Mouse (Mus musculus) limb, embryonic 14.5 days (tissue): ENCODE data around the gene Ssbp3. TPM values are rescaled to one million over a fixed set of nuclear protein-coding genes. Genes with fewer than 3 reads are reported as not detected.
A peak's percentile ranks its signal among the peaks of the same experiment; 100 is the strongest.

Source experiments
- ATAC-seq: fragments of 200-750 bp; cut with Nextera tagmentation; 2 replicates; pipeline ENCODE4 v1.8.0; 2017; ENCODE audit warnings: low read depth, moderate number of reproducible peaks, moderate TSS enrichment; ENCODE audit not compliant: low FRiP score
- DNase-seq: peaks from one replicate; pipeline ENCODE4 v3.0.0-alpha.2; 2015; ENCODE audit warnings: low spot score
- H3K27ac ChIP-seq: fragments of 300-500 bp; sonication (generic); replicated peaks from 2 replicates; pipeline ENCODE4 v1.5.1; 2014; ENCODE audit warnings: low read depth, mild to moderate bottlenecking, low read length, moderate library complexity, mixed read lengths
- H3K27me3 ChIP-seq: fragments of 300-500 bp; sonication (generic); 2 replicates; pipeline ENCODE4 v1.6.1; 2014; ENCODE audit warnings: low read length, mixed read lengths; ENCODE audit not compliant: control insufficient read depth, insufficient read depth
- H3K36me3 ChIP-seq: fragments of 300-500 bp; sonication (generic); 2 replicates; pipeline ENCODE4 v1.6.1; 2014; ENCODE audit warnings: mild to moderate bottlenecking, low read length, moderate library complexity, mixed read lengths; ENCODE audit not compliant: control insufficient read depth, insufficient read depth
- H3K4me1 ChIP-seq: fragments of 300-500 bp; sonication (generic); 2 replicates; pipeline ENCODE4 v1.6.1; 2014; ENCODE audit warnings: antibody characterized with exemption, low read length, mixed read lengths; ENCODE audit not compliant: control insufficient read depth, insufficient read depth
- H3K4me2 ChIP-seq: fragments of 300-500 bp; sonication (generic); replicated peaks from 2 replicates; pipeline ENCODE4 v1.6.1; 2014; ENCODE audit warnings: low read depth, mild to moderate bottlenecking, low read length, moderate library complexity; ENCODE audit not compliant: severe bottlenecking
- H3K4me3 ChIP-seq: fragments of 300-500 bp; sonication (generic); replicated peaks from 2 replicates; pipeline ENCODE4 v1.5.1; 2014; ENCODE audit warnings: low read length
- H3K9ac ChIP-seq: fragments of 300-500 bp; sonication (generic); 2 replicates; pipeline ENCODE4 v1.6.1; 2014; ENCODE audit warnings: mild to moderate bottlenecking, low read depth, low read length, moderate library complexity; ENCODE audit not compliant: severe bottlenecking
- H3K9me3 ChIP-seq: fragments of 300-500 bp; sonication (generic); 2 replicates; pipeline ENCODE4 v1.6.1; 2016; ENCODE audit warnings: low read length; ENCODE audit not compliant: control insufficient read depth
- POLR2A ChIP-seq: fragments of 200-500 bp; IDR thresholded peaks from 2 replicates; pipeline ENCODE4 v1.8.0; 2012; ENCODE audit warnings: inconsistent platforms, mild to moderate bottlenecking, moderate library complexity, borderline replicate concordance; ENCODE audit not compliant: insufficient read depth, insufficient read length; ENCODE audit errors: extremely low read depth
- WGBS: fragments of 180-500 bp; shearing (Covaris S2); extraction: QIAGEN DNeasy Blood & Tissue Kit; methylation state at CpG from one replicate; pipeline ENCODE4 v1.1.7; 2014; 5-methylcytosine and 5-hydroxymethylcytosine counted together
- polyA plus RNA-seq, 2 experiments: library from polyadenylated mRNA; depleted of rRNA in 1 of 2; stranded (reverse) in 1 of 2; unstranded in 1 of 2; fragments of >200 nt; fragmentation: Nextera tagmentation in 1 of 2; extraction: Ambion mirVana in 1 of 2; gene quantifications; 2 replicates each; pipeline versions ENCODE4 v1.2.1 to v1.2.3; 2012 to 2014

Ssbp3 gene
- 191 and 202 TPM in 2 replicates for polyA plus RNA-seq (2012; rRNA removed)
- polyA plus RNA-seq (2014; fragmentation: Nextera tagmentation; extraction: Ambion mirVana): 94.3 and 115 TPM in 2 replicates

DNA sequence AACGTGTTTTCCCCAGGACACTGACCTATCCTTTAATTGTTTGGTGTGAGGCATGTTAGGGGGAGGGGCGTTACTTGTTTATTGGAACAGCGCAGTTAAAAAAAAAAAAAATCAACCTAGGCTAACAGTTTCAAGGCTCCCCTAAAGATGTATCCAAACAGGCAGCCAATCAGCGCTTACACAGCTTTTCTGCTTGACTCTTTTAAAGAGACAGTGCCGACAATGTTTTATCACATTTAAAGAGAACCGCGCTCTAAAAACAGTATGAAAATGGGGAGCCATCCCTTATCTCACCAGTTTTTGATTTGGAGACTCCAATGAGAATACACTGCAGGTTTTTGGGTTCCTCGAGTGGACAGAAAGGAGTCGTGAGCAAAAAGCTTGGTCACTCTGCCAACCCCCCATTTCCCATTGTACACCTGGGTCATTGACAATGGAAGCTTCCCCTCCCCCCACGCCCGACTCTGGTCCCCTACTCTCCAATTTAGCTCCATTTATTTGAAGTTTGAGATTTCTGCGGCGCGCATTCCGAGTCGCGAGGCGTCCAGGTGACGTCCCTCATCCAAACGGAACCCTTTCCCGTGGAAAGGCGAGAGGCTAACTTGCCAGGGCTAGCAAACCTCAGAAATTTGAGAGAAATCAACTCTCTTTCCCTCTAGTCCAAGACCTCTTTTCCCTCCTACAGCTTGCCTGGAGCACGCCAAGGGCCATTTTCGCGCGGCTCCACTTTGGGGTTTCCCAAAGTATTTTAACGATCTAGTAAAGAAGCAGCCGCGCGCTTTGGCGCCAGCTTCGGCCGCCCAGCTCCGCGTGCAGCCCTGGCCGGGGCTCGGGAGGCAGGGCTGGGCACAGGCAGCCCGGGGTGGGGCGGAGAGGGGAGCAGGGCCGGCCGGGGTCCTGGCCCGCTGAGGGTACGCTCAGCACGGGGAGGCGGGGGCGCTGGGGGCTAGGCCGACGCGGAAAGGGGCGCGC is at the start of gene Ssbp3:
Gene Ssbp3, plus strand, starts transcription at position 501 of the 972 bp plus-strand sequence.
- peaks cover 24% of the 10 kb centered on the region for H3K36me3 ChIP-seq
- TF ChIP-seq POLR2A: 0 out of 2 replicates have a peak, but pooled peaks have one; percentile 19
- DNase-seq (peak; percentile 98), ATAC-seq (peak; percentile 41)
- no peaks in the 10 kb centered on the region for H3K27me3 ChIP-seq
- peak within 1 kb of the TSS; percentile 94 for H3K4me2 ChIP-seq
- peaks cover 51% of the 10 kb centered on the region for H3K4me1 ChIP-seq
- peak within 1 kb of the TSS; percentile 97 for H3K9ac ChIP-seq
- H3K4me3 ChIP-seq: peak within 1 kb of the TSS; percentile 100
- under 1% methylated on average over 42 of the region's 51 CpGs for WGBS
- H3K9me3 ChIP-seq: no peaks in the 10 kb centered on the region
- H3K27ac ChIP-seq: peak within 1 kb of the TSS; percentile 99

DNA sequence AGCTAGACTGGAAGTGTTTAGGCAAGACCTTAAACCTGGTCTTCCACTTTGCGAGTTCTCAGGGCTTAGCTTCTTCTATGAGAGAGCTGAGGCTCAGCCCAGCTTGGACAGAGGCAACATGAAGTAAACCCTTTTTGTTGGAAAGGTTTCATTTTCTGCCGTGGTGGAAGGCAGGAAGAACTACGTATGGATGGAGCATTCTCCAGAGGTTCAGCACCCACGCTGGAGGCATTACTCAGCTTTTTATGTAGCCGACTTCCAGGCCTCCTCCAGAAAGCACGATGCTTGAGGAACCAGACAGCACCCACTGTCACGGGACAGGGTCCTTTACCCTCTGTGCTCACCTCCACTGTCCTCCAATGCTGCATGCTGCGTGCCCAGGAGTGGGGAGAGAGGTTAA is 48.6 kb upstream of the Ssbp3 start:
- Histone ChIP-seq H3K4me3 (no peak overlapping the region), H3K36me3 (no peaks in the 10 kb centered on the region), H3K9me3 (no peaks in the 10 kb centered on the region), H3K27me3 (no peaks in the 10 kb centered on the region), H3K9ac (no peak overlapping the region), H3K27ac (0 out of 2 replicates have a peak overlapping the region, but pooled peaks have one; percentile 53), H3K4me1 (peaks cover 42% of the 10 kb centered on the region), H3K4me2 (no peak overlapping the region)
- whole genome bisulfite sequencing: 40% methylated on average over 8 of the region's 8 CpGs
- no peak for TF ChIP-seq POLR2A
- ATAC-seq (no peak), DNase-seq (no peak)

DNA sequence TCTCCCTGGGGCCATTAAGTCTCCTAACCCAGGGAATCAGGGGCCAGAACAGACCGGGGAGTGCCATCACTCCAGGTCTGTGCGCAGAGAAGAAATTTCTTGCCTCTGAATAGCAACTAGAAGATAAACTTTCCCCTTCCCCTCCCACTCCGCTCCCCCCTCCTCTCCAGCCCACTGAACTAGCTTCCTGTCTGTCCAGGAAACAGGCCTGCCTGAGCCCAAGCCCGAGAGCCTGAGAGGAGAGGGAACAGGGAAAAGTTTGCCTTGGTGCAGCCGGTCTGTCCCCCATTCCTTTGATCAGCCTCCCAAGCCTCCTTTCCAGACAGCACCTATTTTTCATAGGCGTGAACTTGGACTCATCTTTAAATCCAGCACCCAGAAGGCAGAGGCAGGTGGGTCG is 48.2 kb upstream of the Ssbp3 start:
- Histone ChIP-seq H3K9ac (no peak overlapping the region), H3K27me3 (no peaks in the 10 kb centered on the region), H3K36me3 (no peaks in the 10 kb centered on the region), H3K27ac (peak overlapping the region; percentile 53; the same call in 1 of the 2 replicates), H3K9me3 (no peaks in the 10 kb centered on the region), H3K4me3 (no peak overlapping the region), H3K4me1 (peaks cover 47% of the 10 kb centered on the region), H3K4me2 (no peak overlapping the region)
- TF ChIP-seq POLR2A: no peak
- WGBS: 44% methylated on average over 7 of the region's 7 CpGs
- DNase-seq (no peak), ATAC-seq (no peak)

DNA sequence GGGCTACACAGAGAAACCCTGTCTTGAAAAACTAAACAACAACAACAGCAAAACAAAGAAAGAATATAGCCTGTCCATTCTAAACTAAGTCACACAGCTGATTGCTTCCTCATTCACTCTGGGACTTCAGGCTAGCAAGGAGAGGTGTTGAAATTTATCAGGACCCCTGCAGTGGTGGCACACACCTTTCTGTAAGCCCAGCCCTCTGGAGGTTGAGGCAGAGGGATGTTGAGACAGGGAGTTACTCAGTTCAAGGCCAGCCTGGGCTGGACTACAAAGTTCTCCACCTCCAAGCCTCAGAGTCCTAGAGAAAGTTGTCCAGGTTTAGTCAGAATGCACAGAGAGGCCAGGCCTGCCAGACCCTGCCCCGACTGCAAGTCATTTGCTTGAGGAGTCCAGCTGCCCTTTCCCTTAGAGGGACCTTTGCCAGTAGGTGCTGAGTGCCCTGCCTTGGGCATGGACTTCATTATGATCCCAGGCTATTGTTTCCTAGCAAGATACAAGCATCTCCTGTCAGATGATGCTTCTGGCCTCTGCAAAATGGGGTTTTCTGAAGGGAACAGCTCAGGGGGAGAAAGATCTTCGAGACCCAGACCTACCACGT is 47.6 kb upstream of the Ssbp3 start:
- Histone ChIP-seq H3K4me3 (no peak overlapping the region), H3K36me3 (no peaks in the 10 kb centered on the region), H3K4me2 (no peak overlapping the region), H3K4me1 (peaks cover 48% of the 10 kb centered on the region), H3K27me3 (no peaks in the 10 kb centered on the region), H3K9me3 (no peaks in the 10 kb centered on the region), H3K9ac (no peak overlapping the region), H3K27ac (no peak overlapping the region; the same call in 1 of the 2 replicates)
- TF ChIP-seq POLR2A: no peak
- DNase-seq (no peak), ATAC-seq (no peak)
- WGBS: 38% methylated on average over 3 of the region's 3 CpGs

DNA sequence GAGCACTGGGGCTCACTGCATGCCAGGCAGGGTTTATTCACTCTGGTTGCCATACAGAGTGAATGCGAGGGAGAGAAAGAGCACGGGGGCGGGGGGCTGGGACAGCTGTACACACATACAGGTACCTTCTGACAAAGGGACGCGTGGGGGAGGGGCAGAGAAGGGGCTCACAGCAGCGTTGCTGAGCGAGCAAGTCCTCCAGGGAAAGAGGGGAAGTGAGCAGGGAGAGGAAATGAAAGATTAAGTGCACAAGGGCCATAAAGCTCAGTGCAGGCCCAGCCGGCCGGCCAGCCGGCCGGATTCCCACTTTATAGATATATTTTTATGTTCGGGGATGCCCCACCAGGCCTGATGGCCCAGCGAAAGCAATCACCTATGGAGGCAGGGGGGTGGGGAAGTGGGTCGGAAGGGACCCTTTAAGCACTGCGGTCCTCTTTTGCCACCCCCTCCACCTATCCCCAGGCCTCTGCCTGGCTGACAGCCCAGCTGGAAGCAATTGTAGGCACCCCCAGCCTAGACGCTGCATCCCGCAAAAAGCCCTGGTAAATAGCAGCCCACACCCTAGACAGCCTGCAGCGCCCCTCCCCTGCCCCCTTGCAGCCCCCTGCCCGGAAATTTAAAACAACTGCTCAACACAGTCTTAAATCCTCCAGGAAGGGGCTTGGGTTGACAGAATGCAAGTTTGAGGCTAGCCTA is 44.9 kb upstream of the Ssbp3 start:
- peak overlapping the region; percentile 38; the same call in 1 of the 2 replicates for H3K9ac ChIP-seq
- peak overlapping the region; percentile 93 for H3K27ac ChIP-seq
- peaks cover 51% of the 10 kb centered on the region for H3K4me1 ChIP-seq
- DNase-seq: peak; percentile 57
- ATAC-seq: peak; percentile 61
- TF ChIP-seq POLR2A: no peak
- no peak overlapping the region for H3K4me3 ChIP-seq
- no peaks in the 10 kb centered on the region for H3K27me3 ChIP-seq
- H3K4me2 ChIP-seq: peak overlapping the region; percentile 22
- 4% methylated on average over 16 of the region's 19 CpGs for WGBS
- H3K36me3 ChIP-seq: no peaks in the 10 kb centered on the region
- no peaks in the 10 kb centered on the region for H3K9me3 ChIP-seq
